Mouse (Mus musculus) midbrain, embryonic 13.5 days (tissue): ENCODE measurements around the gene Sorbs1. TPM values are rescaled to one million over a fixed set of nuclear protein-coding genes. Genes with fewer than 3 reads are reported as not detected.

ENCODE experiments used
- ATAC-seq: fragments of 200-750 bp; cut with Nextera tagmentation; 2 replicates; pipeline ENCODE4 v1.8.0; 2017; ENCODE audit warnings: mild to moderate bottlenecking, moderate TSS enrichment, moderate library complexity
- H3K27ac ChIP-seq: fragments of 300-500 bp; sonication (generic); 2 replicates; pipeline ENCODE4 v1.5.1; 2015; ENCODE audit warnings: inconsistent platforms, mild to moderate bottlenecking, moderate library complexity
- H3K27me3 ChIP-seq: fragments of 300-500 bp; sonication (generic); 2 replicates; pipeline ENCODE4 v1.6.1; 2015; ENCODE audit warnings: mild to moderate bottlenecking, inconsistent platforms
- H3K36me3 ChIP-seq: fragments of 300-500 bp; sonication (generic); 2 replicates; pipeline ENCODE4 v1.6.1; 2015; ENCODE audit warnings: mild to moderate bottlenecking, inconsistent platforms
- H3K4me1 ChIP-seq: fragments of 300-500 bp; sonication (generic); replicated peaks from 2 replicates; pipeline ENCODE4 v1.6.1; 2015; ENCODE audit warnings: inconsistent platforms
- H3K4me2 ChIP-seq: fragments of 300-500 bp; sonication (generic); replicated peaks from 2 replicates; pipeline ENCODE4 v1.6.1; 2015; ENCODE audit warnings: moderate library complexity, mild to moderate bottlenecking, inconsistent platforms
- H3K4me3 ChIP-seq: fragments of 300-500 bp; sonication (generic); replicated peaks from 2 replicates; pipeline ENCODE4 v1.5.1; 2015; ENCODE audit warnings: mild to moderate bottlenecking, inconsistent platforms
- H3K9ac ChIP-seq: fragments of 300-500 bp; sonication (generic); replicated peaks from 2 replicates; pipeline ENCODE4 v1.6.1; 2015; ENCODE audit warnings: mild to moderate bottlenecking, inconsistent platforms
- H3K9me3 ChIP-seq: fragments of 300-500 bp; sonication (generic); 2 replicates; pipeline ENCODE4 v1.6.1; 2016; ENCODE audit warnings: mild to moderate bottlenecking, inconsistent platforms
- WGBS: fragments of 180-500 bp; shearing (Covaris S2); methylation state at CpG from one replicate; pipeline ENCODE4 v1.1.7; 2015; 5-methylcytosine and 5-hydroxymethylcytosine counted together
- polyA plus RNA-seq: library from polyadenylated mRNA; unstranded; fragments of >200 nt; fragmentation: Nextera tagmentation; extraction: Ambion mirVana; gene quantifications from 2 replicates; pipeline ENCODE4 v1.2.1, GENCODE M21; 2015

Gene Sorbs1
- polyA plus RNA-seq, 1 experiment from 2014 or later = 78.7 TPM

GRCm38 (mm10) chr19:40454096-40454495, 59.5 kb downstream of the Sorbs1 start:
- no peak overlapping the region for H3K9ac ChIP-seq
- no peak overlapping the region for H3K27ac ChIP-seq
- H3K27me3 ChIP-seq = no peaks in the 10 kb centered on the region
- WGBS = 95% methylated on average over 4 of the region's 4 CpGs
- H3K4me1 ChIP-seq = peaks cover 6% of the 10 kb centered on the region; the same call in 1 of the 2 replicates
- H3K36me3 ChIP-seq = peaks cover 7% of the 10 kb centered on the region; the same call in 1 of the 2 replicates
- no peaks in the 10 kb centered on the region for H3K9me3 ChIP-seq
- no peak overlapping the region for H3K4me3 ChIP-seq
- ATAC-seq = no peak
- no peak overlapping the region for H3K4me2 ChIP-seq

- no peaks in the 10 kb centered on the region for H3K27me3 ChIP-seq
- no peaks in the 10 kb centered on the region for H3K4me1 ChIP-seq
- ATAC-seq = no peak
- H3K9ac ChIP-seq = no peak overlapping the region
- WGBS = 92% methylated on average over 2 of the region's 2 CpGs
- H3K36me3 ChIP-seq = peaks cover 11% of the 10 kb centered on the region
- no peak overlapping the region for H3K4me3 ChIP-seq
- H3K4me2 ChIP-seq = no peak overlapping the region
- H3K27ac ChIP-seq = no peak overlapping the region
- H3K9me3 ChIP-seq = no peaks in the 10 kb centered on the region
Observed at GRCm38 (mm10) chr19:40452201-40452600, 61.4 kb downstream of the Sorbs1 start.

GRCm38 (mm10) chr19:40451307-40451706, 62.3 kb downstream of the Sorbs1 start:
- Histone ChIP-seq H3K36me3 (peaks cover 12% of the 10 kb centered on the region), H3K27ac (no peak overlapping the region), H3K27me3 (no peaks in the 10 kb centered on the region), H3K4me2 (no peak overlapping the region), H3K4me3 (no peak overlapping the region), H3K9me3 (no peaks in the 10 kb centered on the region), H3K4me1 (no peaks in the 10 kb centered on the region), H3K9ac (no peak overlapping the region)
- WGBS = 90% methylated on average over 6 of the region's 6 CpGs
- no peak for ATAC-seq

GRCm38 (mm10) chr19:40446525-40446924, 67.1 kb downstream of the Sorbs1 start:
- Histone ChIP-seq H3K4me1 (no peaks in the 10 kb centered on the region), H3K27ac (no peak overlapping the region), H3K27me3 (no peaks in the 10 kb centered on the region), H3K9ac (no peak overlapping the region), H3K4me3 (no peak overlapping the region), H3K36me3 (peaks cover 23% of the 10 kb centered on the region), H3K4me2 (no peak overlapping the region), H3K9me3 (0 out of 2 replicates have a peak, but pooled peaks cover 2% of the 10 kb centered on the region)
- 95% methylated on average over 9 of the region's 9 CpGs for WGBS
- no peak for ATAC-seq

- Histone ChIP-seq H3K27ac (no peak overlapping the region), H3K4me2 (no peak overlapping the region), H3K36me3 (peaks cover 12% of the 10 kb centered on the region), H3K4me3 (no peak overlapping the region), H3K4me1 (no peaks in the 10 kb centered on the region; the same call in 1 of the 2 replicates), H3K9ac (no peak overlapping the region), H3K27me3 (no peaks in the 10 kb centered on the region), H3K9me3 (0 out of 2 replicates have a peak, but pooled peaks cover 2% of the 10 kb centered on the region)
- 86% methylated on average over 3 of the region's 3 CpGs for WGBS
- ATAC-seq = no peak
Observed at GRCm38 (mm10) chr19:40442377-40442776, 71.2 kb downstream of the Sorbs1 start.

- ATAC-seq = no peak
- Histone ChIP-seq H3K4me1 (no peaks in the 10 kb centered on the region; the same call in 1 of the 2 replicates), H3K27me3 (no peaks in the 10 kb centered on the region), H3K27ac (no peak overlapping the region), H3K4me2 (no peak overlapping the region), H3K36me3 (peaks cover 7% of the 10 kb centered on the region), H3K4me3 (no peak overlapping the region), H3K9me3 (0 out of 2 replicates have a peak, but pooled peaks cover 2% of the 10 kb centered on the region), H3K9ac (no peak overlapping the region)
- WGBS = 84% methylated on average over 4 of the region's 4 CpGs
Observed at GRCm38 (mm10) chr19:40440951-40441350, 72.6 kb downstream of the Sorbs1 start.

GRCm38 (mm10) chr19:40438907-40439306, 74.7 kb downstream of the Sorbs1 start:
- 96% methylated on average over 10 of the region's 10 CpGs for whole genome bisulfite sequencing
- H3K9ac ChIP-seq = no peak overlapping the region
- no peak for ATAC-seq
- H3K4me1 ChIP-seq = peaks cover 10% of the 10 kb centered on the region
- H3K36me3 ChIP-seq = peaks cover 9% of the 10 kb centered on the region
- no peak overlapping the region for H3K4me2 ChIP-seq
- no peak overlapping the region for H3K27ac ChIP-seq
- H3K27me3 ChIP-seq = no peaks in the 10 kb centered on the region
- H3K9me3 ChIP-seq = 0 out of 2 replicates have a peak, but pooled peaks cover 2% of the 10 kb centered on the region
- no peak overlapping the region for H3K4me3 ChIP-seq

- Histone ChIP-seq H3K4me1 (peaks cover 19% of the 10 kb centered on the region), H3K9me3 (no peaks in the 10 kb centered on the region), H3K9ac (no peak overlapping the region), H3K27me3 (no peaks in the 10 kb centered on the region), H3K36me3 (peaks cover 4% of the 10 kb centered on the region; the same call in 1 of the 2 replicates), H3K4me3 (no peak overlapping the region), H3K4me2 (no peak overlapping the region), H3K27ac (peak overlapping the region; percentile 35)
- 68% methylated on average over 9 of the region's 9 CpGs for WGBS
- no peak for ATAC-seq
Observed at GRCm38 (mm10) chr19:40437651-40438068, 75.9 kb downstream of the Sorbs1 start.

GRCm38 (mm10) chr19:40436465-40437200, 76.9 kb downstream of the Sorbs1 start:
- ATAC-seq = no peak
- no peak overlapping the region for H3K9ac ChIP-seq
- no peaks in the 10 kb centered on the region for H3K27me3 ChIP-seq
- whole genome bisulfite sequencing = 80% methylated on average over 12 of the region's 12 CpGs
- H3K4me2 ChIP-seq = no peak overlapping the region
- no peak overlapping the region for H3K27ac ChIP-seq
- H3K4me3 ChIP-seq = no peak overlapping the region
- peaks cover 4% of the 10 kb centered on the region; the same call in 1 of the 2 replicates for H3K36me3 ChIP-seq
- H3K9me3 ChIP-seq = no peaks in the 10 kb centered on the region
- H3K4me1 ChIP-seq = peaks cover 19% of the 10 kb centered on the region

GRCm38 (mm10) chr19:40435797-40436196, 77.8 kb downstream of the Sorbs1 start:
- ATAC-seq = no peak
- Histone ChIP-seq H3K9ac (no peak overlapping the region), H3K4me1 (peaks cover 19% of the 10 kb centered on the region), H3K36me3 (peaks cover 4% of the 10 kb centered on the region; the same call in 1 of the 2 replicates), H3K9me3 (no peaks in the 10 kb centered on the region), H3K27ac (no peak overlapping the region), H3K4me2 (no peak overlapping the region), H3K27me3 (no peaks in the 10 kb centered on the region), H3K4me3 (no peak overlapping the region)
- WGBS = 93% methylated on average over 2 of the region's 2 CpGs

GRCm38 (mm10) chr19:40435045-40435444, 78.5 kb downstream of the Sorbs1 start:
- Histone ChIP-seq H3K4me2 (no peak overlapping the region), H3K27ac (peak overlapping the region; percentile 75; the same call in 1 of the 2 replicates), H3K9ac (no peak overlapping the region), H3K4me3 (no peak overlapping the region), H3K4me1 (peaks cover 19% of the 10 kb centered on the region), H3K36me3 (peaks cover 4% of the 10 kb centered on the region; the same call in 1 of the 2 replicates), H3K9me3 (no peaks in the 10 kb centered on the region), H3K27me3 (no peaks in the 10 kb centered on the region)
- ATAC-seq = no peak
- 89% methylated on average over 7 of the region's 7 CpGs for WGBS

GRCm38 (mm10) chr19:40434042-40434869, 79.3 kb downstream of the Sorbs1 start:
- peak; percentile 93 for ATAC-seq
- peak overlapping the region; percentile 75 for H3K27ac ChIP-seq
- no peaks in the 10 kb centered on the region for H3K27me3 ChIP-seq
- peaks cover 19% of the 10 kb centered on the region for H3K4me1 ChIP-seq
- WGBS = 50% methylated on average over 10 of the region's 10 CpGs
- H3K9ac ChIP-seq = no peak overlapping the region
- 0 out of 2 replicates have a peak overlapping the region, but pooled peaks have one; percentile 0 for H3K4me2 ChIP-seq
- no peaks in the 10 kb centered on the region for H3K9me3 ChIP-seq
- no peak overlapping the region for H3K4me3 ChIP-seq
- peaks cover 4% of the 10 kb centered on the region; the same call in 1 of the 2 replicates for H3K36me3 ChIP-seq
